Mouse (Mus musculus): ENCODE data around the gene Insyn1.

Gene Insyn1

GRCm38 (mm10) chr9:58534766-58535165, 46.4 kb downstream of the Insyn1 start:
- DNase-seq (ENCODE audit: low spot score in 2 of 2), result peak in 1 of 2 experiments; percentile 47

GRCm38 (mm10) chr9:58535447-58536134, 47.2 kb downstream of the Insyn1 start:
- DNase-seq (ENCODE audit: low spot score in 2 of 2), result no peak

GRCm38 (mm10) chr9:58537774-58538173, 49.4 kb downstream of the Insyn1 start:
- no peak for DNase-seq (ENCODE audit: low spot score in 2 of 2)

GRCm38 (mm10) chr9:58539886-58540285, 51.5 kb downstream of the Insyn1 start:
- DNase-seq (ENCODE audit: low spot score in 2 of 2), result no peak

GRCm38 (mm10) chr9:58541895-58542338, 53.5 kb downstream of the Insyn1 start:
- peak; percentile 38 to 44 for DNase-seq (ENCODE audit: low spot score in 2 of 2)

- no peak for DNase-seq (ENCODE audit: low spot score in 2 of 2)
These were observed 56.5 kb downstream of the Insyn1 start for GRCm38 (mm10) chr9:58544879-58545324.

DNA sequence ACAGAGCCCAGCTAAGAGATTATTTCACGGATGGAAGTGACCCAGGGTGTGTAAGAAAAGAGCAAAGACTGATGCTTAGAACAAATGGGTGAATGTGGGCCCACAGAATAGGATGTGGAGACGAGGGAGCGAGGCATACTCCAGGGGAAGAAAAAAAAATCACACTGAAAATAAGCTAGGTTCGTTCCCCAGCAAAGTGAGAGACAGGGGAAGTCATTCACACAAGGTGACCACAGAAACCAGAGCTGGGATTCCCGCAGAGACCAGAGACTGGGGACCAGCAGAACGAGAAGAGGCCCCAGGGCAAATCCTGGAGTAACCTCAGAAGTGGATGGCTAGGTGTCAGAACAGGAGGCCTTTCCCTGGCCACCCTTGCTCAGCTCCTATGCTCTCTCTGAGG, 57.0 kb downstream of the Insyn1 start:
- no peak for DNase-seq (ENCODE audit: low spot score in 2 of 2)

GRCm38 (mm10) chr9:58546630-58547360, 58.4 kb downstream of the Insyn1 start:
- DNase-seq (ENCODE audit: low spot score in 2 of 2), result peak in 1 of 2 experiments; percentile 30

DNA sequence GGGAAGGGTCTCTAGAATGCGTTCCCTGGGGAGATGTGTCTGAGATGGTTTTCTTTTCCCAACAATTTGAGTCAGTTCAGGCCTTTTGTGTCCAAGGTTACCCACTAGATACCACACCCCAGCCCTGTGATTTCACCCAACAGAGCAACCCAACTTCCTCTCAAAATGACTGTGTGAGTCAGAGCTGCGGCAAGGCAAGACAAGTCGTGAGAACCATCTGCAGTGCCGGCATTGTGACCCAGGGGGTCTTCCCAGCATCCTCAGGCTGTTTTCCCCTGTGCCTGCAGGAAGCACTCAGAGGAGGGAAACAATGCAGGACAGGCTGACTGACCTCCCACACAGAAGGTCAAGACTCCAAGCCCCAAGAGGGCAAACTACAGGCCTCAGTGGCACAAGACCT, 60.5 kb downstream of the Insyn1 start:
- no peak for DNase-seq (ENCODE audit: low spot score in 2 of 2)

Measured in frontal cortex, postnatal 25 days (tissue).